Mouse (Mus musculus) layer of hippocampus, adult 2 months (tissue): ENCODE measurements around the gene Gm47995. TPM values are rescaled to one million over a fixed set of nuclear protein-coding genes. Genes with fewer than 3 reads are reported as not detected.
"Not testable (repeated sequence)": the region's sequence is repeated elsewhere in the genome, so short reads cannot be mapped to it uniquely, and the experiment has no call there.

Source experiments
- DNase-seq, 2 experiments: peaks; one replicate each; pipeline ENCODE4 v3.0.0; 2022; ENCODE audit warnings: low spot score in 2 of 2
- H3K27ac ChIP-seq: fragments of 200-600 bp; 2 replicates; pipeline ENCODE4 v1.8.1; 2022
- H3K4me3 ChIP-seq: fragments of 200-600 bp; 2 replicates; pipeline ENCODE4 v1.8.1; 2022; ENCODE audit warnings: mild to moderate bottlenecking
- CTCF ChIP-seq: fragments of 200-600 bp; conservative IDR thresholded peaks from 2 replicates; pipeline ENCODE4 v1.8.1; 2022; ENCODE audit warnings: antibody characterized with exemption, mild to moderate bottlenecking, moderate library complexity
- total RNA-seq, 2 experiments: library from RNA; stranded (reverse); gene quantifications; 2 replicates each; pipeline ENCODE4 v1.2.3; 2021

The Gm47995 gene
- total RNA-seq, 2 experiments from 2014 or later, result not detected

GRCm38 (mm10) chr1:151171572-151172461 is 26.4 kb upstream of the Gm47995 start:
- Histone ChIP-seq H3K27ac (no peak overlapping the region), H3K4me3 (no peak overlapping the region)
- TF ChIP-seq CTCF, result no peak
- no peak for DNase-seq

- Histone ChIP-seq H3K4me3 (peak overlapping the region; percentile 3; the same call in 1 of the 2 replicates), H3K27ac (no peak overlapping the region)
- no peak for DNase-seq
- TF ChIP-seq CTCF, result no peak
These were observed 21.0 kb upstream of the Gm47995 start for GRCm38 (mm10) chr1:151177030-151177936.

- no peak for TF ChIP-seq CTCF
- Histone ChIP-seq H3K27ac (no peak overlapping the region), H3K4me3 (peak overlapping the region; percentile 3; the same call in 1 of the 2 replicates)
- DNase-seq, result no peak
These were observed 20.3 kb upstream of the Gm47995 start for GRCm38 (mm10) chr1:151177937-151178271.

DNA sequence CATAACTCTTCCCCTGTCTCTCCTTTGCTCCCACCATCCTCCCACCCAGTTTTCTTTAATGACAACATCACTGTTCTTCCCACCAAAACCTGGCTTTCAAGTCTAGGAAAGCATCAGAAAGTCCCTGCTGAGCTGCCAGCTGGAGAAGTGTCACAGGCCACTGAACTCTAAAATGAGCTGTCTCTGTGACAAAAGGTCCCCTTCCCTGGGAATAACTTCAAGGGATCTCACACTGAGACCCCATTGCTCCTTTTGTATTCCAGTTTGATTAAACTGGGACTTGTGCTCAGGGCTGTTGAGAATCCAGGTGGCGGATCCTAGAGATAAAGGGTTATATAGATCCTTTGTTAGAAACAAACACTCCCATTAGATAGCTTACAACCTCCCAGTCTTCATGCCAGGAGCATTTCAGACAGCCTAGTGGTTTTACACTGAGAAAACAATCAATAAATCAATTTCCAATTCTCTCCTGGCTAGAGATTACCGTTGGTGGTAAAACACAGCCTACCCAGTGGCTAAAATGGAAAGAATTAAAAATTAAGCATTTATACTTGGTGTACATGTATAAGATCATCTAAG is 19.7 kb upstream of the Gm47995 start:
- Histone ChIP-seq H3K27ac (no peak overlapping the region), H3K4me3 (no peak overlapping the region)
- DNase-seq, result no peak
- TF ChIP-seq CTCF, result no peak

- Histone ChIP-seq H3K27ac (no peak overlapping the region), H3K4me3 (no peak overlapping the region)
- TF ChIP-seq CTCF, result no peak
- no peak for DNase-seq
These were observed 18.1 kb upstream of the Gm47995 start for GRCm38 (mm10) chr1:151180167-151180566.

DNA sequence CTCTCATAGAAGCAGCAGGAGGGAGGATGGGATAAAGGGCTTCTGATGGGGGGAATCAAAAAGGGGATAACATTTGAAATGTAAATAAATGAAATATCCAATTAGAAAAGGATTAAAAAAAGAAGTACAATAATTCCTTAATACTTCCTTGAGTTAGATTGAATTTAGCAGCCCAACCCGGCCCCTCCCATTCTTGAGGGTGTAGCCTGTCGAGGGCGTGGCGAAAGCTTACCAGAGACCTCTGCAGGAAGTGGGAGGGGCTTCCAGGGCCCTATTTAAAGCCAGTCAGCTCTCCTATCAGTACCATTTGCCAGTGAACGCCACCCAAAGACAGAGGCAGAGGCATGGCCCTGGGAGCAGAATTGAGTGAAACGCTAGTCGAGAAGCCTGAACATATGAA is 16.0 kb upstream of the Gm47995 start, which contains the start of gene Gm47985:
Gene Gm47985 (plus strand): TSS at position 272 of the 400 bp plus-strand sequence.
- not testable (repeated sequence) for DNase-seq, H3K4me3 ChIP-seq, H3K27ac ChIP-seq

- H3K27ac ChIP-seq, H3K4me3 ChIP-seq, DNase-seq: not testable (repeated sequence)
These were observed 12.1 kb upstream of the Gm47995 start for GRCm38 (mm10) chr1:151186186-151186585.

DNA sequence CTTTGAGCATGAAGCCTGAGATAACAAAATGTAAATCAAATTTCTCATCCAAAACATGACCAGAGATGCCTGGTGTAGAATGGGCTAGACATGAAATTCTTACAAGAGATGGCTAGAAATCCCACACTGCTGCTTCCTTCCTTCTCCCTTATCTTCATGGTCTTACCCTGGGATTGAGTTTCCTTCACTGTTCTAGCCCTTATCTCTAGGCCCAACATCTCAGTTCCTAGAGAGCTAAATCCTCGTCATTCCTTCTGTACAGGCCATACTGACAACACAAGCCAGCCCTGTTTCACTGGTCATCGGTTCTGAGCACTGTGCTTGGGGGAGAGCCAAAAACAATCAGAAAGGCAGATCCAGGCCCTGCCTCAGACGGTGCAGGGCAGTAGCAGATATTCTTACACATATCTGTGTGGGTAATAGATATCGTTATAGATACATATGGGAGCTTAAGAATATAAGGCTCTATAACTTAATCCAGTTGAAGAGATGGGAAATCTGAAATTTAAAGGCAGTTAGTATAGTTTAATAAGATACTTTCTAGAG is 11.3 kb upstream of the Gm47995 start:
- H3K27ac ChIP-seq, H3K4me3 ChIP-seq, DNase-seq: not testable (repeated sequence)

DNA sequence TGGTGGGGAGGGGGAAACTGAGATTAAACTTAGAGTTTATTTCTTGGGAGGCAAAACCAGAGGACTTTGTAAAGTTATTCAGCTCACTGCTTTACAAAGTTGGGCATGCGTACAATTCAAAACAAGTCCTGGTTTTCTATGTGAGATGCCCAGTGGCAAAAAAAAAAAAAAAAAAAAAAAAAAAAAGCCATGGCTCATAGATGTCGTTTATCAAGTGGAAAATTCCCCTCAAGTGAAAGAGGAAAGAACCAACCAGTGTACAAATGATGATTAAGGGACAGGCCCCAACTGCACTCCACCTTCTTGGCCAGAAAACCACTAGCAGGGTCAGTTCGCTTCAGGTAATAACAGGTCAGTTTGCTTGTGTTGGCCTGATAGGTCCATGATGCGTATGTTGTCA is 9.8 kb upstream of the Gm47995 start:
- no peak for TF ChIP-seq CTCF
- DNase-seq, result no peak
- H3K27ac ChIP-seq, result no peak overlapping the region
- no peak overlapping the region for H3K4me3 ChIP-seq

DNA sequence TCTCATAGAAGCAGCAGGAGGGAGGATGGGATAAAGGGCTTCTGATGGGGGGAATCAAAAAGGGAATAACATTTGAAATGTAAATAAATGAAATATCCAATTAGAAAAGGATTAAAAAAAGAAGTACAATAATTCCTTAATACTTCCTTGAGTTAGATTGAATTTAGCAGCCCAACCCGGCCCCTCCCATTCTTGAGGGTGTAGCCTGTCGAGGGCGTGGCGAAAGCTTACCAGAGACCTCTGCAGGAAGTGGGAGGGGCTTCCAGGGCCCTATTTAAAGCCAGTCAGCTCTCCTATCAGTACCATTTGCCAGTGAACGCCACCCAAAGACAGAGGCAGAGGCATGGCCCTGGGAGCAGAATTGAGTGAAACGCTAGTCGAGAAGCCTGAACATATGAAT is 6.2 kb upstream of the Gm47995 start, which contains the start of gene Gm8947:
Gene Gm8947 (plus strand): TSS at position 302 of the 400 bp plus-strand sequence.
- DNase-seq, H3K4me3 ChIP-seq, H3K27ac ChIP-seq: not testable (repeated sequence)

DNA sequence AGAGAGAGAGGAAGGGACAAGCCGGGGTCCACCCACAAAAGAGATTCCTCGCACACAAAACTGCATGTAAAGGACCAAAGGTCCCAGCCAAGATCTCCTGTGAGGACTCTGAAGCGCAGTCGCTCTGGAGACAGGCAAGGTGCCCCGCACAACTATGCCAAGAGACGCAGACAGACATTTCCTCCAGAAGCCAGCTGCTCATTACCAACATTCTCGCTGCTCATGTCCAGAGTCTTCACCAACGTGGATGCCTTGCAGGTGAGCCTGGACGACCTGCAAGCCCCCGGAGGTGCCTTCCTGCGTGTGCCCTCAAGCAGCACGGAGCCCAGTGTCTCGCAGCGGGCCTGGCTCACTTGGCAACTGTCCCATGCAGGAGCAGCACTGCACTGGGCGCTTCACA is 5.5 kb upstream of the Gm47995 start:
- H3K4me3 ChIP-seq, H3K27ac ChIP-seq, DNase-seq: not testable (repeated sequence)

DNA sequence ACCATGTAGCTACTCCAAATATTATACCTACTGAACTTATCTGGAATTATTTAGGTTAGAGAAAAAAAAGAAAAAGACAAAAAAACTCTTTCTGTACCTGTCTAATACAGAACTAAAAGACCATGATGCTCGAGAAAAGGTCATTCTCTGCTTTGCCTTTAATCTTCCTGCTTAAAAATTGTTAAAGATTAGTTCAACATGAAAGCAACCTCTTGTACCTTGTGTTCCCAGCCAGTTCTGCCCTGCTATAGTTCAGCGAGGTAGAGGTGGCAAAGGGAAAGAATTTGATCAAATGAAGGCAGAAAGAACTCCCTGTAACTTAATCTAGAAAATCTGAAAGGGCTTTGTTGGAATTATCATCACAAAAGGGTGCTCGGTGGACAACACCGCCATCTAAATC is 2.3 kb upstream of the Gm47995 start:
- not testable (repeated sequence) for H3K4me3 ChIP-seq, H3K27ac ChIP-seq, DNase-seq

- DNase-seq, H3K4me3 ChIP-seq, H3K27ac ChIP-seq: not testable (repeated sequence)
These were observed 1.6 kb upstream of the Gm47995 start for GRCm38 (mm10) chr1:151196690-151197089.

- not testable (repeated sequence) for DNase-seq, H3K4me3 ChIP-seq, H3K27ac ChIP-seq
These were observed 2.4 kb downstream of the Gm47995 start for GRCm38 (mm10) chr1:151200620-151201019.

DNA sequence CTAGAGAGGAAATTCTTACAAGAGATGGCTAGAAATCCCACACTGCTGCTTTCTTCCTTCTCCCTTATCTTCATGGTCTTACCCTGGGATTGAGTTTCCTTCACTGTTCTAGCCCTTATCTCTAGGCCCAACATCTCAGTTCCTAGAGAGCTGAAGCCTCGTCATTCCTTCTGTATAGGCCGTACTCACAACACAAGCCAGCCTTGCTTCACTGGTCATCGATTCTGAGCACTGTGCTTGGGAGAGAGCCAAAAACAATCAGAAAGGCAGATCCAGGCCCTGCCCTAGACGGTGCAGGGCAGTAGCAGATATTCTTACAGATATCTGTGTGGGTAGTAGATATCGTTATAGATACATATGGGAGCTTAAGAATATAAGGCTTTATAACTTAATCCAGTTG is 4.5 kb downstream of the Gm47995 start:
- H3K4me3 ChIP-seq, DNase-seq, H3K27ac ChIP-seq: not testable (repeated sequence)

DNA sequence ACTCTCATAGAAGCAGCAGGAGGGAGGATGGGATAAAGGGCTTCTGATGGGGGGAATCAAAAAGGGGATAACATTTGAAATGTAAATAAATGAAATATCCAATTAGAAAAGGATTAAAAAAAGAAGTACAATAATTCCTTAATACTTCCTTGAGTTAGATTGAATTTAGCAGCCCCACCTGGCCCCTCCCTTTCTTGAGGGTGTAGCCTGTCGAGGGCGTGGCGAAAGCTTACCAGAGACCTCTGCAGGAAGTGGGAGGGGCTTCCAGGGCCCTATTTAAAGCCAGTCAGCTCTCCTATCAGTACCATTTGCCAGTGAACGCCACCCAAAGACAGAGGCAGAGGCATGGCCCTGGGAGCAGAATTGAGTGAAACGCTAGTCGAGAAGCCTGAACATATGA is 5.6 kb downstream of the Gm47995 start, which contains the start of gene 3110040M04Rik:
Gene 3110040M04Rik (plus strand): TSS at position 304 of the 400 bp plus-strand sequence.
- not testable (repeated sequence) for H3K4me3 ChIP-seq, H3K27ac ChIP-seq, DNase-seq

DNA sequence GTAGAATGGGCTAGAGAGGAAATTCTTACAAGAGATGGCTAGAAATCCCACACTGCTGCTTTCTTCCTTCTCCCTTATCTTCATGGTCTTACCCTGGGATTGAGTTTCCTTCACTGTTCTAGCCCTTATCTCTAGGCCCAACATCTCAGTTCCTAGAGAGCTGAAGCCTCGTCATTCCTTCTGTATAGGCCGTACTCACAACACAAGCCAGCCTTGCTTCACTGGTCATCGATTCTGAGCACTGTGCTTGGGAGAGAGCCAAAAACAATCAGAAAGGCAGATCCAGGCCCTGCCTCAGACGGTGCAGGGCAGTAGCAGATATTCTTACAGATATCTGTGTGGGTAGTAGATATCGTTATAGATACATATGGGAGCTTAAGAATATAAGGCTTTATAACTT is 10.2 kb downstream of the Gm47995 start:
- not testable (repeated sequence) for DNase-seq, H3K4me3 ChIP-seq, H3K27ac ChIP-seq

- DNase-seq, result not testable (repeated sequence)
These were observed 10.7 kb downstream of the Gm47995 start for GRCm38 (mm10) chr1:151208944-151209343.

More at GRCm38 (mm10) chr1:151208944-151209343, 10.7 kb downstream of the Gm47995 start:
- H3K4me3 ChIP-seq, H3K27ac ChIP-seq: not testable (repeated sequence)
